Mouse (Mus musculus) neutrophil, adult 5-6 weeks (primary cell): ENCODE measurements at regions not wholly inside any gene's neighbourhood (a gene's known extent, or its start where the extent isn't known, plus 50 kb on each side); places are given as distances from the start of the nearest gene placed in this dataset.

ENCODE experiments used
- ATAC-seq: fragments of 151-379, 151-347 bp; 2 replicates; pipeline ENCODE4 v1.8.0; 2017; ENCODE audit warnings: mild to moderate bottlenecking, moderate TSS enrichment; ENCODE audit not compliant: insufficient number of reproducible peaks, poor library complexity, low FRiP score, severe bottlenecking; ENCODE audit errors: extremely low read depth

- no peak for ATAC-seq
Measured at GRCm38 (mm10) chr3:149395082-149395481, 404.7 kb upstream of the Adgrl2 start.

- ATAC-seq = peak; percentile 92
Measured at GRCm38 (mm10) chr3:149393317-149394172, 403.2 kb upstream of the Adgrl2 start.

- ATAC-seq = no peak
Measured at GRCm38 (mm10) chr3:149392164-149392563, 401.8 kb upstream of the Adgrl2 start.

GRCm38 (mm10) chr3:149387537-149387936, 397.2 kb upstream of the Adgrl2 start:
- peak; percentile 71 for ATAC-seq

- no peak for ATAC-seq
Measured at GRCm38 (mm10) chr3:149386027-149386426, 395.7 kb upstream of the Adgrl2 start.

GRCm38 (mm10) chr3:149385336-149385735, 395.0 kb upstream of the Adgrl2 start:
- no peak for ATAC-seq

- no peak for ATAC-seq
Measured at GRCm38 (mm10) chr3:149381559-149382245, 391.3 kb upstream of the Adgrl2 start.

- ATAC-seq = no peak
Measured at GRCm38 (mm10) chr3:149381051-149381450, 390.7 kb upstream of the Adgrl2 start.

GRCm38 (mm10) chr3:149379866-149380472, 389.6 kb upstream of the Adgrl2 start:
- ATAC-seq = peak; percentile 82

- ATAC-seq = no peak
Measured at GRCm38 (mm10) chr3:149379249-149379865, 389.0 kb upstream of the Adgrl2 start.

- ATAC-seq = no peak
Measured at GRCm38 (mm10) chr3:149371439-149371838, 381.1 kb upstream of the Adgrl2 start.

- no peak for ATAC-seq
Measured at GRCm38 (mm10) chr3:149370517-149371227, 380.3 kb upstream of the Adgrl2 start.

- no peak for ATAC-seq
Measured at GRCm38 (mm10) chr3:149367888-149368287, 377.5 kb upstream of the Adgrl2 start.

GRCm38 (mm10) chr3:149360164-149360563, 369.8 kb upstream of the Adgrl2 start:
- no peak for ATAC-seq

- ATAC-seq = no peak
Measured at GRCm38 (mm10) chr3:149358570-149359193, 368.3 kb upstream of the Adgrl2 start.

- no peak for ATAC-seq
Measured at GRCm38 (mm10) chr3:149357903-149358569, 367.7 kb upstream of the Adgrl2 start.

- no peak for ATAC-seq
Measured at GRCm38 (mm10) chr3:149357121-149357520, 366.8 kb upstream of the Adgrl2 start.

GRCm38 (mm10) chr3:149355362-149355761, 365.0 kb upstream of the Adgrl2 start:
- no peak for ATAC-seq
